Mouse (Mus musculus) heart, adult 11 months (tissue): ENCODE results near the gene Eri2.
"Not testable (repeated sequence)": the region's sequence is repeated elsewhere in the genome, so short reads cannot be mapped to it uniquely, and the experiment has no call there.

Source experiments
- DNase-seq: peaks from one replicate; pipeline ENCODE4 v3.0.0; 2022

The Eri2 gene

DNA sequence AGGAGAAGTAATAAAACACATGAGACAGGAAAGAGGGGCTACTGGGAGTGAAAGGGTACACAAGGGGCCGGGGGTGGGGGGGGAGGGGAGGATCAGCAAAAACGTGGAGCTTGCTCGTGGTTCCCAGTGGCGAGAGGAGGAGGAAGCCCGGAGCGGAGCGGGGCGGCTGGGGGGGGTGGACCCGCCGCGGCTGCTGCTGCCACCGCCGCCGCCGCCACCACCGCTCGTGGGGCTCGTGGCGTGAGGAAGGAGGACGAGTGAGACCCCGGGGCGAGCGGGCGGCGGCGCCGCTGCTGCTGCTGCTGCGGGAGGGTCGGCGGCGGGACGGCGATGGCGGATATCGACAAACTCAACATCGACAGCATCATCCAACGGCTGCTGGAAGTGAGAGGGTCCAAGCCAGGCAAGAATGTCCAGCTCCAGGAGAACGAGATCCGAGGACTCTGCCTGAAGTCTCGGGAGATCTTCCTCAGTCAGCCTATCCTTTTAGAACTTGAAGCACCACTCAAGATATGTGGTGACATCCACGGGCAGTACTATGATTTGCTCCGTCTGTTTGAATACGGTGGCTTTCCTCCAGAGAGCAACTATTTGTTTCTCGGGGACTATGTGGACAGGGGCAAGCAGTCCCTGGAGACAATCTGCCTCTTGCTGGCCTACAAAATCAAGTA lies 53.9 kb downstream of the Eri2 start:
- DNase-seq: not testable (repeated sequence)

DNA sequence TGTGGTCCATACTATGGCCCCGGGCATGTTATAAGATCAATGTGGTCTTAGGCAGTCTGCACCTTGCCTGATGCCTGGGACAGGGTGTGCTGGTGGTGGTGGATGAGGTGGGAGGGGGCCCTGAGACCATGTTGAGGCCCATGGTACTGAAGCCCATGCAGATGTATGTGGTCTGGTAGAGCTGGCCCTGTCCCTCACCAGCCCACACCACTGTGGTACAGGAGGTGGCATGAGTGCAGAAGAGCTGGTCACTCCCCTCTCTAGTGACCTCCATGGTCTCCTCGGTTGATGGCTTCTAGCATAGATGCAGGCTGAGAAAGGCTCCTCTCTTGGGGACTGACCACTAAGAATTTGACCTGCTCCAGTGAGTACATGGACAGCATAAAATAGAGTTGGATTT lies 55.0 kb downstream of the Eri2 start:
- DNase-seq: no peak

DNA sequence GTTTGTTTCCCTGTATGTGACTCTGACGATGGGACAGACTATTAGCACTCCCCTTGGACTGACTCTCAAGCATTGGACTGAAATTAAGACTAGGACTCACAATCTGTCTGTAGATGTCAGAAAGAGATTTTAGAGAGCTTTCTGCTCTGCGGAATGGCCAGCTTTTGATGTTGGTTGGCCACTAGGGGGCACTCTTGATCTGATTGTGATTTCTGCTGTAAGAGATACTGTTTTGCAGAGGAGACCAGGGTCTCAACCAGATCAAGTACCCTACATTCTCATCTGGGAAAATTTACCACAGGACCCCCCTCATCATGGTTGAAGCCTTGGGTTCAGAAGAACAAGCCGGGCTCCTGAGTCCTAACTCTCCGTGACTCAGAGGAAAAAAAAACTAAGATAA lies 62.6 kb downstream of the Eri2 start:
- not testable (repeated sequence) for DNase-seq

DNA sequence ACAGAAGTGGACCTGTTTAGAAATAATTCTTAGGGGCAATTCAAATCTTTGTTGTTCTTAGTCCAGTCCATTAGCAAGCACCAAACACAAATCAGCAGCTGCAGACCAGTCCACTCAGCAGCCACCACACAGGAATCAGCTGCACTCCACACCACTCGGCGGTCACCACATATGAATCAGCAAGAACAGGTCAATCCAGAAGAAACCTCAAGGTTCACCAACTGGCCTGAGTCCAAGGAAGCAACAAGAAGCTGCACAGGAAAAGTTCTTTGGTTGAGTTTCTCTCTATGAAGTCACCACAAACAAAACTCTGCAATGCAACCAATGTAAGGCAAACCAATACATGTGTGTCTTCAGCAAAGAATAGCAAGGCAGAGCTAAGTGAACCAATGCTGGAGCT lies 66.2 kb downstream of the Eri2 start:
- DNase-seq: no peak

DNA sequence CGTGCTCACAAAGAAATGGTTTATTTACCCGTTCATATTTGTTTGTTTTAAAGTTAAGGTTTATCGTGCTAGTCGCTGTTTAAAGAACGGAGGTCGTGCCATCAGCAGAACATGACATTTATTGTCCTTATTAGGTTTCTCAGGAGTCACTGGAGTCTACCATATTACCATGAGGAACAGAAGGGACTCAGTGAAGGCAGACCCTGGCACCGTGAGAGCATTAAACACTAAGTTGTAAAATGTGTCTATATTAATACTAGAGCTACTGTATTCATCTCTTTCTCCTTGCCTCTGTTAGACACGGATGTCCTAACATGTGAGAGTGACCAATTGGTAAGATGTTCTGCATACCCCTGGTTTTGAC lies 72.9 kb downstream of the Eri2 start:
- DNase-seq: no peak

DNA sequence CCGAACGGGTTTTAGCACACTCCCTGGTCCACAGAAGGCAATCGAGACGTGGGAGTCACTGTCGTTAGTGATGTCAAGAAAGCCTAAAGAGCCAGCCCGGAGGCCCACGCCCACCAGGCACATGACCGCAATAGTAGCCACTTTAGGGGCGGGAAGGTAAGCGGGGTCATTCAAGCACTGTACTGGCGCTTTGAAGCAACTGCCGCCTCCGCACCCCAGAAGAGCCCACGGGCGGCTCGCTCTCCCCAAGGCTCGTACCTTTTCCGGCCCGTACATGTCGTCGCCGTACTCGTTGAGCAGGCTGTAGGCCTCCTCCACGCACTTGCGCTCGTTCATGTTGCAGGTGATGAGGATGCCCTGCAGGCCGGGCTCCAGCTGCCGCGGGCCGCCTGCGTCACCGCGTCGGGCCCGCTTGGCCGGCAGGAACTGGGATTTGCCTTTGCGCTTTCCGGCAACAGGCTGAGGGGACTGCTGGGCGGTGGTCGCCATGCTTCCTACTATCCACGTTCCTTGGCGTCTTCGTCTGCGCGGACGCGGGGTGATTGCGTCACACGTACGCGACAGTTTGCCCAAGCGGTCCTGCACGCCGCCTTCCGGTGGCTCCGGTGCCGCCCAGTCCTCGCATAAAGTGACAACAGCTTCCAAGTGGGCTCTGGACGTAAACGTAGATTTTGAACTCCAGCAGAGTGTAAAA lies 73.5 kb downstream of the Eri2 start, which contains the start of gene Thumpd1:
TSS of gene Thumpd1 (minus strand) at position 546 of the 694 bp plus-strand sequence.
- peak; percentile 98 for DNase-seq
